Mouse (Mus musculus) left cerebral cortex, postnatal 25 days (tissue): ENCODE measurements around the gene Rcc2. TPM values are rescaled to one million over a fixed set of nuclear protein-coding genes. Genes with fewer than 3 reads are reported as not detected.

Source experiments
- DNase-seq, 2 experiments: peaks; one replicate each; pipeline ENCODE4 v3.0.0; 2022; ENCODE audit warnings: low spot score in 2 of 2, mixed read lengths in 1 of 2
- intact Hi-C: fragments of 180-260 bp; cut with DNase I; formaldehyde crosslinking; loops from one replicate; pipeline ENCODE4 v1.15.1; 2025
- total RNA-seq, 2 experiments: library from RNA; stranded (reverse); gene quantifications; 2 replicates each; pipeline ENCODE4 v1.2.3; 2021

Gene Rcc2
- total RNA-seq, 2 experiments from 2014 or later, result 80.4 to 84.3 TPM

GRCm38 (mm10) chr4:140683608-140684007 lies 16.7 kb upstream of the Rcc2 start:
- DNase-seq, result no peak
- intact Hi-C loops, result no loop called here

- intact Hi-C loops, result no loop called here
- DNase-seq, result peak in 1 of 2 experiments; percentile 20
Observed at GRCm38 (mm10) chr4:140684141-140684871, 16.0 kb upstream of the Rcc2 start.

- intact Hi-C loops, result no loop called here
- no peak for DNase-seq
Observed at GRCm38 (mm10) chr4:140684881-140685303, 15.4 kb upstream of the Rcc2 start.

GRCm38 (mm10) chr4:140688044-140688825 lies 12.1 kb upstream of the Rcc2 start:
- no peak for DNase-seq
- intact Hi-C loops, result no loop called here

- intact Hi-C loops, result no loop called here
- no peak for DNase-seq
Observed at GRCm38 (mm10) chr4:140688826-140689425, 11.4 kb upstream of the Rcc2 start.

- DNase-seq, result no peak
- intact Hi-C loops, result no loop called here
Observed at GRCm38 (mm10) chr4:140689873-140690655, 10.3 kb upstream of the Rcc2 start.

- DNase-seq, result no peak
- intact Hi-C loops, result no loop called here
Observed at GRCm38 (mm10) chr4:140691481-140691880, 8.9 kb upstream of the Rcc2 start.

GRCm38 (mm10) chr4:140693513-140693912 lies 6.8 kb upstream of the Rcc2 start:
- DNase-seq, result no peak
- intact Hi-C loops, result no loop called here

GRCm38 (mm10) chr4:140694551-140695060 lies 5.7 kb upstream of the Rcc2 start:
- intact Hi-C loops, result no loop called here
- no peak for DNase-seq

GRCm38 (mm10) chr4:140695146-140695545 lies 5.2 kb upstream of the Rcc2 start:
- intact Hi-C loops, result no loop called here

GRCm38 (mm10) chr4:140695675-140696585 lies 4.4 kb upstream of the Rcc2 start:
- DNase-seq, result no peak
- intact Hi-C loops, result no loop called here

More at GRCm38 (mm10) chr4:140695146-140695545, 5.2 kb upstream of the Rcc2 start:
- no peak for DNase-seq

GRCm38 (mm10) chr4:140699441-140700127 lies 757 bp upstream of the Rcc2 start:
- intact Hi-C loops, result loop anchor here (5.0 to 10.0 kb wide), 2 partner anchors 263 to 375 kb away; partner anchors contain the start of genes Necap2 and Sdhb
- peak; percentile 71 to 87 for DNase-seq

GRCm38 (mm10) chr4:140701049-140701715 lies 841 bp downstream of the Rcc2 start:
- intact Hi-C loops, result loop anchor here (5.0 to 10.0 kb wide), 2 partner anchors 261 to 374 kb away; partner anchors contain the start of genes Necap2 and Sdhb
- peak; percentile 84 to 86 for DNase-seq

- DNase-seq, result peak in 1 of 2 experiments; percentile 49
- intact Hi-C loops, result loop anchor here (1.0 to 10.0 kb wide), 3 partner anchors 11 to 373 kb away; partner anchors contain the start of genes Necap2 and Sdhb
Observed at GRCm38 (mm10) chr4:140701716-140702561, 1.6 kb downstream of the Rcc2 start.

- peak; percentile 75 to 84 for DNase-seq
- intact Hi-C loops, result loop anchor here (1.0 to 10.0 kb wide), 3 partner anchors 11 to 372 kb away; partner anchors contain the start of genes Necap2 and Sdhb
Observed at GRCm38 (mm10) chr4:140702611-140703327, 2.4 kb downstream of the Rcc2 start.
